Mouse (Mus musculus): ENCODE measurements around the gene Spn.
A peak's percentile ranks its signal among the peaks of the same experiment; 100 is the strongest.

DNA sequence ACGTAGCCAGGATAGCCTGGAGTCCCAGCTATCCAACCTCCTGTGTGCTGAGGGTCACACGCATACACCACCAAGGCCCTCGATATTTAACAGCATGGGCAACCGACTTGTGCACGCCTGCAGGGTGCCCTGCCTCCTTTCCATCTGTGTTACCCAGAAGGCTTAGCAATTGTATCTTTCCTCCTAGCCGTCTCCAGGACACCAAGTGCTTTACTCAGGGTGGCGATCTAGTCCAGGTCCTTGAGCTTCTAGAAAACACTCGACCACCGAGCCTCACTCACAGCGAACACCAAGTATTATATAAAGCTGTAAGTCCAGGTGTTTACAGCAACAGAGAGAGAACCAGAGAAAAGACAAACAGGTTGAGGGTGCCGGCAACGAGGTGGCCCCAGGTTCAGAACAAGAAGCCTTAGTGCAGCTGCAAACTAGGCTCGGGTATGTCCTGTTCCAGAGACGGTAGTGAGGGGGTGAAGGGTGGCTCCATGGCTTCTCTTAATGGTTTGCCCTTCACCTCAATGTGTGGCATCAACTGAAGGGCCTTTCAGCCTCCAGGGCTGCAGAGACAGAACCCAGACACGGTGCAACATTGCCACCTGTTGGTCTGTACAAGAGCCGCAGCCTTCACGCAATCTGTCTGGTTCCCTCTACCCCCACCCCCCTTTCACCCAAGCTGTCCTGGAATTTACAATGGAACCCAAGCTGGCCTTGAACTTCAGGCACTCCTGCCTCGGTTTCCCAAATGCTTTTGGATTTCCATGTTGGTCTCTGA, 27.2 kb downstream of the Spn start:
- TF ChIP-seq CTCF (IDR thresholded peaks at IDR 0.05; ENCODE audit: extremely low read depth, insufficient read depth, low read length) (peak; percentile 97), POLR2A (IDR thresholded peaks at IDR 0.05; ENCODE audit: extremely low read depth, insufficient read depth, low read length) (no peak)

All from cortical plate, adult 2 months (tissue).